Mouse (Mus musculus) liver, embryonic 12.5 days (tissue): Measurements from ENCODE around the gene Cog8. TPM values are rescaled to one million over a fixed set of nuclear protein-coding genes. Genes with fewer than 3 reads are reported as not detected.
A peak's percentile ranks its signal among the peaks of the same experiment; 100 is the strongest.
"Not testable (repeated sequence)": the region's sequence is repeated elsewhere in the genome, so short reads cannot be mapped to it uniquely, and the experiment has no call there.

Source experiments
- ATAC-seq: fragments of 200-750 bp; cut with Nextera tagmentation; 2 replicates; pipeline ENCODE4 v1.8.0; 2017; ENCODE audit warnings: moderate number of reproducible peaks, mild to moderate bottlenecking, moderate library complexity
- H3K27ac ChIP-seq: fragments of 300-500 bp; sonication (generic); 2 replicates; pipeline ENCODE4 v1.5.1; 2016; ENCODE audit warnings: mild to moderate bottlenecking
- H3K27me3 ChIP-seq: fragments of 300-500 bp; sonication (generic); replicated peaks from 2 replicates; pipeline ENCODE4 v1.6.1; 2016; ENCODE audit warnings: mild to moderate bottlenecking, moderate library complexity
- H3K36me3 ChIP-seq: fragments of 300-500 bp; sonication (generic); 2 replicates; pipeline ENCODE4 v1.6.1; 2016; ENCODE audit warnings: mild to moderate bottlenecking, moderate library complexity
- H3K4me1 ChIP-seq: fragments of 300-500 bp; sonication (generic); 2 replicates; pipeline ENCODE4 v1.6.1; 2016
- H3K4me2 ChIP-seq: fragments of 300-500 bp; sonication (generic); 2 replicates; pipeline ENCODE4 v1.6.1; 2016; ENCODE audit warnings: mild to moderate bottlenecking, moderate library complexity
- H3K4me3 ChIP-seq: fragments of 300-500 bp; sonication (generic); 2 replicates; pipeline ENCODE4 v1.5.1; 2016; ENCODE audit warnings: mild to moderate bottlenecking, moderate library complexity
- H3K9ac ChIP-seq: fragments of 300-500 bp; sonication (generic); 2 replicates; pipeline ENCODE4 v1.6.1; 2016; ENCODE audit warnings: mild to moderate bottlenecking, moderate library complexity
- H3K9me3 ChIP-seq: fragments of 300-500 bp; sonication (generic); replicated peaks from 2 replicates; pipeline ENCODE4 v1.6.1; 2016; ENCODE audit warnings: mild to moderate bottlenecking, moderate library complexity
- WGBS: fragments of 180-500 bp; shearing (Covaris S2); methylation state at CpG from one replicate; pipeline ENCODE4 v1.1.7; 2016; ENCODE audit not compliant: insufficient replicate concordance; 5-methylcytosine and 5-hydroxymethylcytosine counted together
- polyA plus RNA-seq: library from polyadenylated mRNA; unstranded; fragments of >200 nt; fragmentation: Nextera tagmentation; extraction: Ambion mirVana; gene quantifications from 2 replicates; pipeline ENCODE4 v1.2.1, GENCODE M21; 2016

The Cog8 gene
- polyA plus RNA-seq, 1 experiment from 2014 or later = 32.2 TPM

- Histone ChIP-seq H3K27me3 (no peaks in the 10 kb centered on the region), H3K9me3 (no peaks in the 10 kb centered on the region), H3K4me2 (no peak overlapping the region), H3K4me1 (peaks cover 21% of the 10 kb centered on the region), H3K27ac (no peak overlapping the region), H3K4me3 (no peak overlapping the region), H3K9ac (no peak overlapping the region), H3K36me3 (peaks cover 41% of the 10 kb centered on the region)
- no peak for ATAC-seq
- WGBS = 80% methylated on average over 3 of the region's 3 CpGs
These were observed 20.8 kb downstream of the Cog8 start for GRCm38 (mm10) chr8:107035641-107036040.

GRCm38 (mm10) chr8:107033609-107034008 is 22.9 kb downstream of the Cog8 start:
- not testable (repeated sequence) for H3K27me3 ChIP-seq, H3K4me3 ChIP-seq, ATAC-seq, H3K27ac ChIP-seq, H3K9me3 ChIP-seq, H3K4me2 ChIP-seq, H3K9ac ChIP-seq
- WGBS = 85% methylated on average over 2 of the region's 2 CpGs
- H3K4me1 ChIP-seq = peaks cover 39% of the 10 kb centered on the region
- peaks cover 21% of the 10 kb centered on the region for H3K36me3 ChIP-seq

- peak overlapping the region; percentile 77 for H3K4me2 ChIP-seq
- 0% methylated on average over 40 of the region's 40 CpGs for WGBS
- peak overlapping the region; percentile 83 for H3K27ac ChIP-seq
- H3K9ac ChIP-seq = peak overlapping the region; percentile 92
- peak overlapping the region; percentile 87 for H3K4me3 ChIP-seq
- peaks cover 10% of the 10 kb centered on the region for H3K36me3 ChIP-seq
- H3K27me3 ChIP-seq = no peaks in the 10 kb centered on the region
- ATAC-seq = no peak
- no peaks in the 10 kb centered on the region for H3K9me3 ChIP-seq
- peaks cover 44% of the 10 kb centered on the region for H3K4me1 ChIP-seq
These were observed 24.9 kb downstream of the Cog8 start for GRCm38 (mm10) chr8:107031577-107032090.

DNA sequence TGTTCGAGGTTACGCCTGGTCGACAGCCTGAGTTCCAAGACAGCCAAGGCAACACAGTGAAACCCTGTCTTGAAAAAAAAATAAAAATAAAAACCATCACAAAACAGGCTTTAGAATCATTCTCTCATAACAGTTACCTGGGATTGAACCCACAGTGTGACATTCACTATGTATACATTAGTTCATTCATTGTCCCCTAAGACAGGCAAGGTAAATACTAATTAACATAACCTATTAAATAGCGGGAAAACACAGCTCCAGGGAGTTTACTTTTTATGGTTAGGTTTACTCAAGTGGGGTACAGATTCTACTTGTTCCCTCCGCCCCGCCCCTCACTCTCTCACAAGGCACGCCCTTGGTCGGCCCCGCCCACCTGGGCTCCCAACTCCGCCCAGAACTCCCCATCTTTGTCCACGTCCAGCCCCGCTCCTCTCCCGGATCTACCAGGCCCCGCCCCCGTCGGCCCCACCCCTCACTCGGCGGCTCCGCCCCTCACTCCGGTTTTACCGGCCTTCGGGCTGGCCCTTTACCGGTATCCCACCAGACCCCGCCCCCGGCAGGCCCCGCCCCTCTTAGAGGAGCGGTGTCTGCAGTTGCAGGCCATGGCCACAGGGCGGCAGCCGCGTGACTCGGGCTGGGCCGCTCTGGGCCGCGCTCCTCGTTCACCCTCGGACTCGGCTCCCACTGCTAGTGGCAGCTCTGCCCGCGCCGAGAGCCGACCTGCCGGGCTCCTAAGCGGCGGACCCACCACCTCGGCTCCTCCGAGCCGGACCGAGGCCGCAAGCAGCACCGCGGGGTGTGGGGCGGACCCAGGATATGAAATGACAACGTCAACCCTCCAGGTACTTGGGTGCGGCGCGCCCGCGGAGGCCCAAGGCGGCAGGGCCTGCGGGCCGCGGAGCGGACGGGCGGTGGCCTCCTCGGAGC is 25.6 kb downstream of the Cog8 start, which contains the start of gene Vps4a:
Gene Vps4a, plus strand, starts transcription at position 573 of the 927 bp plus-strand sequence.
- 0 out of 2 replicates have a peak, but pooled peaks cover 5% of the 10 kb centered on the region for H3K36me3 ChIP-seq
- H3K9ac ChIP-seq = peak within 1 kb of the TSS; percentile 92
- peak within 1 kb of the TSS; percentile 87 for H3K4me3 ChIP-seq
- H3K27ac ChIP-seq = peak within 1 kb of the TSS; percentile 83
- peak; percentile 95 for ATAC-seq
- peak within 1 kb of the TSS; percentile 77 for H3K4me2 ChIP-seq
- 4% methylated on average over 66 of the region's 66 CpGs for WGBS
- H3K9me3 ChIP-seq = no peaks in the 10 kb centered on the region
- peaks cover 44% of the 10 kb centered on the region for H3K4me1 ChIP-seq
- no peaks in the 10 kb centered on the region for H3K27me3 ChIP-seq

DNA sequence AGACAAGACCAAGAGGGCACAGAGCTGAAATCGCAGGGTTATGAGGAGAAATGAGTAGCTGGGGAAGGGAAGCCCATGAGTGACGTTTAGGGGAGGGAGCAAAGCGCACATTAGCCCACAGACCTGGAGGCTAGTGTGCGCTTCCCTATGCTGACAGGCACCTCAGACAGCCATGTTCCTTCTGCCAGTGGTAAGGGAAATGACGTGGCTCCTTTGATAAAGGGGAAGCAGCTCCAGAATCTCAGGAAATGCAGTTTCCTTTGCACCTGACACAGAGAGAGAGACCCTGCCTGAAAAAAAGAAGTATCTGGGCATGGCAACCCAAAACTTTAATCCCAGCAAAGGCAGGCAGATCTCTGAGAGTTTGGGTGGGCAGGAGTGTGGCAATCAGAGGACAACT is 26.4 kb downstream of the Cog8 start:
- WGBS = 53% methylated on average over 5 of the region's 5 CpGs
- peak overlapping the region; percentile 83 for H3K27ac ChIP-seq
- H3K27me3 ChIP-seq = no peaks in the 10 kb centered on the region

DNA sequence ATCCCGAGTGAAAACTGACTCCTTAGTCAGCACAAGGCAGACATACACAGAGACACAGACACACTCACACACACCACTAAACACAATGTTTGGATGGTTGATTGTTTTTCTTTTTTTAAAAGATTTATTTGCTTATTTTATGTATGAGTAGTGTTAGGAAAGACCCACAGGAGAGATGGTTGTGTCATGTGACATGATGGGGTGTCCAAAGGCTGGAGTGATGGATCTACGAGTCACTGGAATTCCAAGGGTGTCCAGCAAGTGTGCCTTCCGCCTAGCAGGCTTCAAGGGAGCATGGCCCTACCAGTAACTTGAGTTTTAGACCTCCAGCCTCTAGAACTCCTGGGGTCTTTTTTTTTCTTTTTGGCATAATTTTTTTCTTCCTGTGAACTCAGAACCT is 27.2 kb downstream of the Cog8 start:
- Histone ChIP-seq H3K27me3 (no peaks in the 10 kb centered on the region), H3K4me2 (no peak overlapping the region), H3K4me1 (peaks cover 44% of the 10 kb centered on the region), H3K27ac (no peak overlapping the region), H3K9ac (no peak overlapping the region), H3K9me3 (no peaks in the 10 kb centered on the region), H3K36me3 (no peaks in the 10 kb centered on the region), H3K4me3 (no peak overlapping the region)
- no peak for ATAC-seq
- WGBS = 70% methylated on average over 3 of the region's 3 CpGs

More for the DNA sequence above, 26.4 kb downstream of the Cog8 start:
- Histone ChIP-seq H3K9me3 (no peaks in the 10 kb centered on the region), H3K4me2 (peak overlapping the region; percentile 77), H3K4me3 (no peak overlapping the region), H3K9ac (no peak overlapping the region), H3K4me1 (peaks cover 44% of the 10 kb centered on the region), H3K36me3 (no peaks in the 10 kb centered on the region)
- no peak for ATAC-seq

DNA sequence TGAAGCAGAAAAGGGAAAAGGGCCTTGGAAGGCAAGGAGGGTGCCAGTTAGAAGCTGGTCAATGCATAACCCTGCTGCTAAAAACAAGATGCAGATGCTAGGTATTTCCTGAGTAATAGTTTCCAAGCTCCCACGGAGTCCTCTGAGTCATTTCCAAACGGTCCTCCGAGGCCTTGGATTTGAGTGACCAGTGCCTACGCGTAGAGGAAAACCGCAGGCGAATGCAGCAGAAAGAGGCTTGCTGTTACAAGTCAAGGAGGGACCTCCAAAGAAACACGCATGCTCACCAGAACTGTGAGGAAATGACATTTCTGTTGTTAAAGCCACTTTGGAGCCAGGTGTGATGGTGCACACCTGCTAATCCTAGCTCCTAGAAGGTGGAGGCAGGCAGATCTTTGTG is 33.0 kb downstream of the Cog8 start:
- H3K9ac ChIP-seq = no peak overlapping the region
- H3K27me3 ChIP-seq = no peaks in the 10 kb centered on the region
- H3K4me2 ChIP-seq = no peak overlapping the region
- no peak for ATAC-seq
- no peaks in the 10 kb centered on the region for H3K36me3 ChIP-seq
- no peak overlapping the region for H3K27ac ChIP-seq
- no peak overlapping the region for H3K4me3 ChIP-seq
- WGBS = 70% methylated on average over 8 of the region's 8 CpGs
- H3K9me3 ChIP-seq = no peaks in the 10 kb centered on the region
- H3K4me1 ChIP-seq = peaks cover 4% of the 10 kb centered on the region

DNA sequence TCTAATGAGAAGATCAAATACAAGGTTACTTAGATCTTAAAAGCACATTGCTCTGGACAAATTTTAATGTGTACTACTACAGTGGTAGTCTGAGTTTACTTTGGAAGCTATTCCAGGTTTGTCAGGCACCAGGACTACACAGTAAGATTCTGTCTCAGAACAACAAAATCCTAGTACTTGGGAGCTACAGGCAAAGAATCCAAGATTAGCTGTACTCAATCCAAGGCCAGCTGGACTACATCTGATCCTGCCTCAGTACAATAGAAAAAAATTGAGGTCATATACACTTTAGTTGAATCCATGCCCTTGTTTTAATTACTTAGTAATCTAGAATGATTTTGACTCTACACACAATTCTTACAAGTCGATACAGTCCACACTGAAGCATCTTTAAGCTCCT is 41.6 kb downstream of the Cog8 start:
- peaks cover 6% of the 10 kb centered on the region; the same call in 1 of the 2 replicates for H3K36me3 ChIP-seq
- H3K27ac ChIP-seq = no peak overlapping the region
- no peak overlapping the region for H3K9ac ChIP-seq
- H3K4me2 ChIP-seq = no peak overlapping the region
- H3K4me1 ChIP-seq = no peaks in the 10 kb centered on the region
- no peak for ATAC-seq
- H3K9me3 ChIP-seq = no peaks in the 10 kb centered on the region
- H3K27me3 ChIP-seq = no peaks in the 10 kb centered on the region
- H3K4me3 ChIP-seq = no peak overlapping the region
- 76% methylated on average over 1 of the region's 1 CpGs for WGBS

- no peaks in the 10 kb centered on the region for H3K27me3 ChIP-seq
- H3K9ac ChIP-seq = no peak overlapping the region
- H3K27ac ChIP-seq = no peak overlapping the region
- no peak overlapping the region for H3K4me2 ChIP-seq
- no peak for ATAC-seq
- WGBS = 80% methylated on average over 2 of the region's 2 CpGs
- H3K36me3 ChIP-seq = peaks cover 9% of the 10 kb centered on the region; the same call in 1 of the 2 replicates
- no peaks in the 10 kb centered on the region for H3K4me1 ChIP-seq
- no peaks in the 10 kb centered on the region for H3K9me3 ChIP-seq
- H3K4me3 ChIP-seq = no peak overlapping the region
These were observed 43.8 kb downstream of the Cog8 start for GRCm38 (mm10) chr8:107012666-107013065.

- WGBS = 63% methylated on average over 3 of the region's 3 CpGs
These were observed 48.7 kb downstream of the Cog8 start for GRCm38 (mm10) chr8:107007795-107008194.

GRCm38 (mm10) chr8:107002532-107002931 is 54.0 kb downstream of the Cog8 start:
- Histone ChIP-seq H3K4me3 (no peak overlapping the region), H3K4me1 (peaks cover 6% of the 10 kb centered on the region), H3K9ac (no peak overlapping the region), H3K27ac (no peak overlapping the region), H3K4me2 (no peak overlapping the region), H3K27me3 (no peaks in the 10 kb centered on the region), H3K9me3 (no peaks in the 10 kb centered on the region), H3K36me3 (no peaks in the 10 kb centered on the region)
- WGBS = 33% methylated on average over 5 of the region's 5 CpGs
- ATAC-seq = peak; percentile 47; the same call in 1 of the 2 replicates

More at GRCm38 (mm10) chr8:107007795-107008194, 48.7 kb downstream of the Cog8 start:
- H3K4me2 ChIP-seq = no peak overlapping the region
- H3K4me1 ChIP-seq = no peaks in the 10 kb centered on the region
- H3K36me3 ChIP-seq = peaks cover 9% of the 10 kb centered on the region; the same call in 1 of the 2 replicates
- no peaks in the 10 kb centered on the region for H3K9me3 ChIP-seq
- H3K27me3 ChIP-seq = no peaks in the 10 kb centered on the region
- no peak overlapping the region for H3K4me3 ChIP-seq
- H3K9ac ChIP-seq = no peak overlapping the region
- ATAC-seq = no peak
- no peak overlapping the region for H3K27ac ChIP-seq

DNA sequence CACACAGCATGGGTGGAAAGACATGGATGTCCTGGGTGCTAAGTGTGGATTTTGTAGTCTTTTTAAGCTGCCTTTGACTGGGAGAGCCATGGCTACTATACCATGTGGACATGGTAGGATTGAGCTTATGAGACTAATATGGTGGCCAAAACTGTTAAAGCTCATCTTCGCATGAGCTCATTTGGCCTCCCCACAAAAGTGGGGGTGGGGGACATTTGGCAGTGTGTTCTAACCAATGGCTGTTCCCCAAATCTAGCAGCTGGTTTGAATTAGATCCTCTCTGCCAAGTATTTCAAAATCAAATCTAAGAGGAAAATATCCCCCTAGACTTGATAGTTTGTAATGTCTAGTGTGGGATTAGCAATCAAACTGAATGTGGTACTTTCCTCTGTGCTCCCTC is 57.4 kb downstream of the Cog8 start:
- H3K4me2 ChIP-seq = no peak overlapping the region
- 0 out of 2 replicates have a peak, but pooled peaks cover 4% of the 10 kb centered on the region for H3K36me3 ChIP-seq
- H3K4me3 ChIP-seq = no peak overlapping the region
- no peaks in the 10 kb centered on the region for H3K27me3 ChIP-seq
- H3K4me1 ChIP-seq = peaks cover 6% of the 10 kb centered on the region
- WGBS = 83% methylated on average over 1 of the region's 1 CpGs
- no peak overlapping the region for H3K27ac ChIP-seq
- no peaks in the 10 kb centered on the region for H3K9me3 ChIP-seq
- ATAC-seq = no peak
- no peak overlapping the region for H3K9ac ChIP-seq
